ENCODE assay signal across 22 mouse cellular contexts in the genomic region with DNA sequence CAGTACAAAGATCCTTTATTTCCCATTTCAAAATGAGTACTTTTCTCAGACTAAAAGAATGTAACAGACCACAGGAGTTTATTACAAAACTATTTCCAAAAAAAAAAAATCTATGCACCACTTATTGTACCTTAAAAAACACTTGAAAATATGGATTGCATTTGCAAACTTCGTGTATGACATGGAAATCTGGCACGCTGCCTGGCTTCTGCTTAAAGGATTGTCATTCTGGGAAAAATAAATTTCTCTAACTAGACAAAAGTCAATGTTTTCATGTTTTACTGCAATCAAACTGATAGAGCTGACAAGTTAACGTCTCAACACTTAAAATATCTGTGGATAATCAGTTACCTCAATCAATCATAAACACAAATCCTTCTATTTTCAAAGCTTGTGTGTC.
DNase-seq lines count a peak whose midpoint lies in the region; ATAC-seq lines count a peak whose summit lies in the region.
"Had no signal": no experiment of that assay in that cellular context is flagged by ENCODE, and none has a peak within 500 bp of the region (broad histone marks: within the 10 kb centered on the region; RNA-seq: fewer than 3 reads in every experiment).

No protein-coding gene starts in this region.

- no peaks in the 10 kb centered on the region for H3K9me3 ChIP-seq in embryonic facial prominence, embryonic 14.5 days (ENCODE audit: control insufficient read depth, low read length)
- H3K9me3 ChIP-seq in embryonic facial prominence, embryonic 10.5 days: no peaks in the 10 kb centered on the region
- H3K9me3 ChIP-seq: embryonic facial prominence, embryonic 13.5 days; forebrain, embryonic 10.5 days; heart, embryonic 15.5 days; midbrain, embryonic 15.5 days; neural tube, embryonic 15.5 days had no signal

- H3K4me3 ChIP-seq in embryonic facial prominence, embryonic 14.5 days (ENCODE audit: low read depth, low read length): no peak overlapping the region
- H3K4me3 ChIP-seq in embryonic facial prominence, embryonic 10.5 days: no peak overlapping the region
- H3K4me3 ChIP-seq: embryonic facial prominence, embryonic 13.5 days; forebrain, embryonic 10.5 days; heart, adult 2 months; heart, embryonic 15.5 days; midbrain, embryonic 15.5 days; myocyte; neural tube, embryonic 15.5 days had no signal

- no peak overlapping the region for H3K27ac ChIP-seq in embryonic facial prominence, embryonic 14.5 days (replicated peaks; ENCODE audit: low read depth, low read length)
- H3K27ac ChIP-seq in embryonic facial prominence, embryonic 10.5 days (replicated peaks): no peak overlapping the region
- H3K27ac ChIP-seq: embryonic facial prominence, embryonic 13.5 days; forebrain, embryonic 10.5 days; heart, adult 2 months; heart, embryonic 15.5 days; midbrain, embryonic 15.5 days; neural tube, embryonic 15.5 days had no signal

- H3K4me2 ChIP-seq in embryonic facial prominence, embryonic 14.5 days (ENCODE audit: low read depth, low read length): no peak overlapping the region
- H3K4me2 ChIP-seq: embryonic facial prominence, embryonic 13.5 days; heart, embryonic 15.5 days; midbrain, embryonic 15.5 days; neural tube, embryonic 15.5 days had no signal

- ATAC-seq in embryonic facial prominence, embryonic 14.5 days (ENCODE audit: low read depth): no peak
- ATAC-seq: hindbrain, embryonic 16.5 days; intestine, embryonic 16.5 days; midbrain, embryonic 15.5 days had no signal

- 27% methylated on average over 3 of the region's 3 CpGs for WGBS in embryonic facial prominence, embryonic 14.5 days
- 87% methylated on average over 3 of the region's 3 CpGs for WGBS in embryonic facial prominence, embryonic 10.5 days

- DNase-seq in embryonic facial prominence, embryonic 14.5 days (ENCODE audit: low spot score): peak; percentile 71
- DNase-seq in embryonic facial prominence, embryonic 10.5 days (ENCODE audit: low spot score): no peak
- peak; percentile 23 to 46 for DNase-seq in left cerebral cortex, adult 18-20 months (ENCODE audit: low spot score in 2 of 2)
- no peak for DNase-seq in left cerebral cortex, adult 9 months (ENCODE audit: low spot score in 2 of 2)
- DNase-seq in right cerebral cortex, adult 2 months (ENCODE audit: low spot score in 2 of 2): peak; percentile 34
- DNase-seq in right cerebral cortex, postnatal 36 days (ENCODE audit: low spot score in 2 of 2): no peak
- no peak for DNase-seq in spleen, adult 12 weeks (ENCODE audit: low spot score)
- DNase-seq in gastrocnemius, postnatal 14 days: no peak
- DNase-seq: cerebellum, adult 8-10 months; gastrocnemius, postnatal 10 days; heart, adult 2 months; liver; spleen, adult 18-20 months; thymus, postnatal 25 days had no signal

- intact Hi-C loops in gastrocnemius, postnatal 14 days (cut with DNase I; ENCODE audit: low total_unique reads): no loop called here

- no peak overlapping the region for H3K9ac ChIP-seq in embryonic facial prominence, embryonic 14.5 days (ENCODE audit: low read depth, low read length)
- H3K9ac ChIP-seq: embryonic facial prominence, embryonic 13.5 days; heart, embryonic 15.5 days; midbrain, embryonic 15.5 days; neural tube, embryonic 15.5 days had no signal

- H3K36me3 ChIP-seq in embryonic facial prominence, embryonic 14.5 days (ENCODE audit: control insufficient read depth, insufficient read depth, low read length): no peaks in the 10 kb centered on the region
- H3K36me3 ChIP-seq in embryonic facial prominence, embryonic 10.5 days (replicated peaks): no peaks in the 10 kb centered on the region
- H3K36me3 ChIP-seq: embryonic facial prominence, embryonic 13.5 days; forebrain, embryonic 10.5 days; heart, embryonic 15.5 days; midbrain, embryonic 15.5 days; neural tube, embryonic 15.5 days had no signal

- H3K27me3 ChIP-seq in embryonic facial prominence, embryonic 14.5 days (replicated peaks; ENCODE audit: control insufficient read depth, insufficient read depth, low read length): no peaks in the 10 kb centered on the region
- no peaks in the 10 kb centered on the region for H3K27me3 ChIP-seq in embryonic facial prominence, embryonic 10.5 days (replicated peaks; ENCODE audit: low read depth, poor library complexity, severe bottlenecking)
- H3K27me3 ChIP-seq: embryonic facial prominence, embryonic 13.5 days; heart, embryonic 15.5 days; midbrain, embryonic 15.5 days; neural tube, embryonic 15.5 days had no signal

- H3K4me1 ChIP-seq in embryonic facial prominence, embryonic 14.5 days (ENCODE audit: control insufficient read depth, insufficient read depth, low read length): no peaks in the 10 kb centered on the region; the same call in 1 of the 2 replicates
- no peaks in the 10 kb centered on the region for H3K4me1 ChIP-seq in embryonic facial prominence, embryonic 10.5 days
- H3K4me1 ChIP-seq: forebrain, embryonic 10.5 days; heart, embryonic 15.5 days; midbrain, embryonic 15.5 days; neural tube, embryonic 15.5 days had no signal

Comparison
In these comparisons a context has a peak if more than half of its experiments do, and no peak if none do; other contexts are left out.
1. DNase-seq: peak in embryonic facial prominence, embryonic 14.5 days (single experiment), left cerebral cortex, adult 18-20 months (2 of 2) and right cerebral cortex, adult 2 months (2 of 2); none in embryonic facial prominence, embryonic 10.5 days (single experiment), left cerebral cortex, adult 9 months (0 of 2), right cerebral cortex, postnatal 36 days (0 of 2), spleen, adult 12 weeks (single experiment) and gastrocnemius, postnatal 14 days (single experiment).